In genomic region chr8:114722611-114723010, GRCm38 (mm10) we compare ENCODE assay signal across 14 mouse cellular contexts.
"Had no signal": no experiment of that assay in that cellular context is flagged by ENCODE, and none has a peak within 500 bp of the region (broad histone marks: within the 10 kb centered on the region; RNA-seq: fewer than 3 reads in every experiment).

No protein-coding gene starts in this region.

- H3K27me3 ChIP-seq: stomach, embryonic 15.5 days had no signal

- H3K4me3 ChIP-seq: limb, embryonic 12.5 days; midbrain, embryonic 13.5 days; stomach, embryonic 15.5 days had no signal

- H3K9me3 ChIP-seq: limb, embryonic 12.5 days; midbrain, embryonic 13.5 days; stomach, embryonic 15.5 days had no signal

- H3K36me3 ChIP-seq: limb, embryonic 12.5 days; midbrain, embryonic 13.5 days; stomach, embryonic 15.5 days had no signal

- H3K27ac ChIP-seq: limb, embryonic 12.5 days; liver, embryonic 14.5 days; macrophage; midbrain, embryonic 13.5 days; stomach, embryonic 15.5 days had no signal

- H3K9ac ChIP-seq: limb, embryonic 12.5 days; liver, embryonic 14.5 days; midbrain, embryonic 13.5 days; stomach, embryonic 15.5 days had no signal

- DNase-seq: kidney, adult 11 months; kidney, postnatal 10 days; layer of hippocampus, adult 9-11 months; layer of hippocampus, postnatal 36 days; lung, adult 18-20 months; lung, postnatal 10 days; right cerebral cortex, postnatal 14 days; thymus, adult 2 months; thymus, postnatal 25 days had no signal

- H3K4me2 ChIP-seq: limb, embryonic 12.5 days; midbrain, embryonic 13.5 days; stomach, embryonic 15.5 days had no signal

- ATAC-seq: midbrain, embryonic 13.5 days had no signal

- H3K4me1 ChIP-seq: midbrain, embryonic 13.5 days; stomach, embryonic 15.5 days had no signal
